Mouse (Mus musculus): ENCODE results near the gene Fam193a. TPM values are rescaled to one million over a fixed set of nuclear protein-coding genes. Genes with fewer than 3 reads are reported as not detected.
A peak's percentile ranks its signal among the peaks of the same experiment; 100 is the strongest.

The Fam193a gene
- polyA plus RNA-seq, 3 experiments from 2014 or later: 10.8 to 19.8 (median 14.9) TPM

- ATAC-seq: peak; percentile 82
Measured at GRCm38 (mm10) chr5:34466079-34466478, 96.3 kb downstream of the Fam193a start.

DNA sequence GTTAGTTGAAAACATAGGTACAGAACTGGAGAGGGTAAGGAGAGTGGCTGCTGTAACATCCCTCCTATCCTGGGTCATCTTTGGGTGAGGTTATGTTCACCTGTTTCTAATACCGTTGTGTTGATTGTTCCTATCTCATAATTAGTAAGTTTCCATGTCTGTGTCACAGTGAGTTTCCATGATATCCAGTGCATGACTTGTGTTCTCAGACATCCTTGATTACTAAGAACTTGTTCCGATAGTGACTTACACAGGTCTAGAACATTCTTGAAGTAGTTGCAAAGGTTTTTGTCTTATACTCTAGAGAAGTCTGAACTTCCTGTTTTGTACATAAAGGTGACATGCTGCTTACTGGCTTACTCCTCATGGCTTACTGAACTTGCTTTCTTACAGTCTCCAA lies 96.9 kb downstream of the Fam193a start:
- peak; percentile 66 for ATAC-seq

DNA sequence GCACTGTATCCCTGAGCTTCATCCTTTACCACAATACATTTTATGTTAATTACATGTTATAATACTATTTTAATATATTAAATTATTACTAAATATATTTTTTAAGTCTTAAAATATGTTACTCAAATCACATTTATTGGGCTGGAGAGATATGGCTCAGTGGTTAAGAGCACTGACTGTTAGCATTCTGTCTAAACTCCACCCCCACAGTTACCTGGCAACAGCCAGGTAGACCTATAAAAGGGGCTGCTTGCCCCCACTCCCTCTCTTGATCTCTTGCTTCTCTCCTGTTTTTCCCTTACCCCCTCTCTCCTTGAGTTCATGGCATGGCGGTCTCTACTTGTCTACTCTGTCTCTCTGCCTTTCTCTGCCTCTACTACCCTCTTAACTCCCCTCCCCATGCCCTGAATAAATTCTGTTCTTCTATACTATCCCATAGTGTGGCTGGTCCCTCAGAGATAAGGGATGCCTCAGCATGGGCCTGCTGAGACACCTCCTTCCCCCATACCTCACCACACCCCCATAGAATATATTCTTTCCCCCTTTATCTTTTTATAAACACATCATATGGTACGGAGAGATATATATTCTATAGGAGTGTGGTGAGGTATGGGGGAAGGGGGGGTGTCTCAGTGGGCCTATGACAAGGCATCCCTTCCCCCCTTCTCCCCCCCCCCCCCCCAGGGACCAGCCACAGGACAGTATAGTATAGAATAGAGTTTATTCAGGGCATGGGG lies 98.5 kb downstream of the Fam193a start:
- ATAC-seq: no peak

DNA sequence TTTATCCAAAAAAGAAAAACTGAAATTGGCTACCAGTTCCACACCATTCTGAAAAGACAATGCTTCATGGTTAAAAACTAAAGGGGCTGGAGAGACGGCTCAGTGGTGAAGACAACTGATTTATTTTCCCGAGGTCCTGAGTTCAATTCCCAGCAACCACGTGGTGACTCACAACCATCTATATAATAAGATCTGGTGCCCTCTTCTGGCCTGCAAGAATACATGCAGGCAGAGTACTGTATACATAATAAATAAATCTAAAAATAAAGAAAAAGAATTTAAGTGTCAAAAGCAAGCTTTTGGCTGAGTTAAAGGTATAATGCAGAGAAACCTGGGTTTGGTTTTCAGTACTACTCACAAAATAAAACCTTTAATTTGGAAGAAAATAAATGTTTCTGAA lies 111.2 kb downstream of the Fam193a start:
- ATAC-seq: no peak

DNA sequence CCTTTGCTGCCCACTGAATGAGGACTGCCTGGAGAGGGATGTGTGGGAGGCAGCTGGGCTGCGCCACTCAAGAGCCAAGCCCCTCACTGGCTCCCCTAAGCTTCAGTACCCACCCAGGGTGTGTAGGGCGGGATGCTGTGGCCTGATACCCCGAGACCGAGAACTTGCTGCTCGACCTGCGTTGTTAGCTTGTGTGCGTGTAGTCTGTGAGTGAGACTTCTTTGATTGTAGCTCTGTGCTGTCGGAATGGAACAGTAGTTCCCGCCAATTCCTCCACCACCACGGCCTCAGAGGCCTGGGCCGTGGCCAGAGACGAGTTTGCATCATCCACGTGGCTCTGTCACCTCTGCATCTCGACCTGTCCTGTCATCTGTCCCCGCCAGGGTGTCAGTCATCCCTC lies 116.0 kb downstream of the Fam193a start:
- no peak for ATAC-seq

DNA sequence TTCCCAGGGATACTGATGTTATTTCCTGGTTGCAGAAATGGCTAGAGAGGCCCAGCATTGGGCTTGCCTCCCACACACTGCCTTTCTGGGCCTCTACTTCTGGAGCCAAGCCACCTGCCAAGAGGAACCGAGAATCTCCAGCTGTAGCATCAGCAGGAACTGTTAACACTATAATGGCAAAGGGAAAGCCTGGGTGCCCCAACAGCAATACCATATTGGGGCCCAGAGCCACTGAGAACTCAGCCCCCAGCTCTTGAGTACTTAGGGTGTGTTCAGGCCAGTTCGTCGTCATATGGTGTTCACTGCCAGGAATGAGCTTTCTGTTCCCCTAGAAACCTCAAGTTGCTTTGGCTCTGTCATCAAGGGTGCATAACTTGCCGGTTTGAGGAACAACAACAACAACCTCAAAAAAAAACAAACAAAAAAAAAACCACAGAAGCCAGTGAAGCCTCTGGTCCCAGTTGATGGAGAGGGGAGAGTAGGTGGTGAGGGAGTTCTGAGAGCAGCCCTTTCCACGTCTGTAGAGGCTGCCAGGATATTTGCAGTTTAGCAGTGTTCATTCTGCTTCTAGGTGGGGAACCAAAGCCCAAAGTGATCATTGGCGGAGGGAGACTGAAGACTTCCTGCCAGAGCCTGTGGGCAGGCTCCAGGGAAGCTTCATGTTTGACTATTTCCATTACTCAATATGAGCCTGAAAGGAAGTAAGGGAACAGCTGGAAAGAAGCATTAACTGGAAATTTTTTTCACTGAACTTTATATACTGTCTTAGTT lies 117.8 kb downstream of the Fam193a start:
- no peak for ATAC-seq

- no peak for ATAC-seq
Measured at GRCm38 (mm10) chr5:34488741-34489417, 119.1 kb downstream of the Fam193a start.

GRCm38 (mm10) chr5:34489418-34489787 lies 119.7 kb downstream of the Fam193a start:
- no peak for ATAC-seq

- ATAC-seq: no peak
Measured at GRCm38 (mm10) chr5:34496745-34497144, 127.0 kb downstream of the Fam193a start.

GRCm38 (mm10) chr5:34500886-34501285 lies 131.2 kb downstream of the Fam193a start:
- peak; percentile 58 for ATAC-seq

- peak; percentile 78 for ATAC-seq
Measured at GRCm38 (mm10) chr5:34501588-34501987, 131.9 kb downstream of the Fam193a start.

GRCm38 (mm10) chr5:34502411-34502810 lies 132.7 kb downstream of the Fam193a start:
- ATAC-seq: no peak

GRCm38 (mm10) chr5:34502821-34503220 lies 133.1 kb downstream of the Fam193a start:
- ATAC-seq: no peak

GRCm38 (mm10) chr5:34512486-34512885 lies 142.8 kb downstream of the Fam193a start:
- ATAC-seq: no peak

DNA sequence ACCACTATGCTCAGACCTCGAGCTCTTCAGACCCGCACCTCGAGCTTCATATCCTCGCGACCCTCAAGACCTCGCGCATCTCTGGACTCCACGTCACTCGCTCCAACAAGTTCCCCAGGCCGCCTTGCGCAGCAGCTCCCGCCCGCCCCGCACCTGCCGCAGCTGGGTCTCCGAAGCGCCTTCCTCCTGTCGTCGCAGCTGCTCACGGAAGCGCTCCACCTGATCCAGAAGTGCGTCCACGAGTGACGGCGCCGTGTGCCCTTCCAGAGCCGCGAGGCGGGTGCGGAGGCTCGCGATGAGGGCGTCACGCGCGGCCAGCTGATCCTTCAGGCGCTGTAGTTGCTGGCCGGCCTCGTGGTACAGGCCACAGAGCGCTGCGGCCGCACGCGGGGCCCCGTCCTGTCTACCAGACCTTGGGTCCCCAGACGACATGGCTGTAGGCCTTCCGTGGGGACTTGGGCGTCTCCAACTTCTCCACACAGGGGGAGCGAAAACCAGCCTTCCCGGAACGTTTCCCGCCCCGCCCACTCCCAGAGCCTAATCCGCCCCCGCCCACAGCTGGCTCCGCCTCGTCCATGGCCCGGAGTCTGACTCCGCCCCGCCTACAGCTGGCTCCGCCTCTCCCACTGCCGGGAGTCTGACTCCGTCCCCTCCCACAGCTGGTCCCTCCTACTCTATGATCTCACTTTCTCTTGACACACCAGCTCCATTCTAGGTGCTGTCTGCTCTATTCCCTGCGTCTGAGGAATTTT lies 143.9 kb downstream of the Fam193a start, which contains the start of gene Tnip2:
Tnip2 (minus strand) TSS at position 526 of the 752 bp plus-strand sequence.
- ATAC-seq: peak; percentile 92

DNA sequence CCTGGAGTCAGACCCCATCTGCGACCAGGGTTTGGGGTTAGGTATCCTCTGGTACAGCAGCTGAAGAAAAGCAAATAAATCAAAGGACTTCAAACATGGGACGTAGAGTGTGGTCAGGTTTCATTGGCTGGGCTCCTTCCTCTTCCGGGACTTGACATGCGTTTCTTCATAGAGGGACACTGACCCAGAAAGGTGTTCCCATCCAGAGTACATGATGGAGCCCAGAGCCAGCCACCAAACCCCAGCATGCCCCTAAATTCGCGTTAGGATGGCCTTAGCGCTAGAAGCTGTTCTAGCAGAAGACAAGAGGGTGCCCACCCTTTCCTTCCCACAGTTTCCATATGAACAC lies 144.5 kb downstream of the Fam193a start:
- peak; percentile 45 for ATAC-seq

- ATAC-seq: no peak
Measured at GRCm38 (mm10) chr5:34515096-34515495, 145.4 kb downstream of the Fam193a start.

GRCm38 (mm10) chr5:34517913-34518312 lies 148.2 kb downstream of the Fam193a start:
- ATAC-seq: no peak

GRCm38 (mm10) chr5:34519389-34519910 lies 149.7 kb downstream of the Fam193a start:
- no peak for ATAC-seq

- ATAC-seq: peak; percentile 72
Measured at GRCm38 (mm10) chr5:34520458-34521209, 150.9 kb downstream of the Fam193a start.

GRCm38 (mm10) chr5:34521337-34521736 lies 151.6 kb downstream of the Fam193a start:
- no peak for ATAC-seq

Measured in inflammation-experienced regulatory T-cells, adult 6 months (primary cell).